8 mouse cellular contexts compared by ENCODE assay signal in genomic region chr8:88023423-88023822, GRCm38 (mm10).
DNase-seq lines count a peak whose midpoint lies in the region; ATAC-seq and TF ChIP-seq lines count a peak whose summit lies in the region.

No protein-coding gene starts in this region.

- TF ChIP-seq POLR2A in heart, adult 2 months (IDR thresholded peaks at IDR 0.05; ENCODE audit: insufficient read depth, low read depth, low read length): no peak

- H3K4me3 ChIP-seq in heart, adult 2 months: no peak overlapping the region
- H3K4me3 ChIP-seq in forebrain, embryonic 10.5 days: no peak overlapping the region
- H3K4me3 ChIP-seq in limb, embryonic 12.5 days (replicated peaks): no peak overlapping the region

- H3K9me3 ChIP-seq in forebrain, embryonic 10.5 days: peaks cover 3% of the 10 kb centered on the region
- H3K9me3 ChIP-seq in limb, embryonic 12.5 days: peaks cover 4% of the 10 kb centered on the region

- WGBS in heart, adult 2 months: 20% methylated on average over 5 of the region's 5 CpGs
- WGBS in forebrain, embryonic 10.5 days: 13% methylated on average over 5 of the region's 5 CpGs
- 13% methylated on average over 5 of the region's 5 CpGs for WGBS in limb, embryonic 12.5 days

- TF ChIP-seq CTCF in heart, adult 2 months (IDR thresholded peaks at IDR 0.05): peak; percentile 69

- ATAC-seq in limb, embryonic 12.5 days (ENCODE audit: insufficient number of reproducible peaks, insufficient read depth, low FRiP score, low TSS enrichment, low read depth): peak; percentile 68

- no peaks in the 10 kb centered on the region for H3K27me3 ChIP-seq in heart, adult 2 months (ENCODE audit: control insufficient read depth, insufficient read depth, low read length)
- H3K27me3 ChIP-seq in forebrain, embryonic 10.5 days (ENCODE audit: poor library complexity, severe bottlenecking): peaks cover 8% of the 10 kb centered on the region; the same call in 1 of the 2 replicates
- H3K27me3 ChIP-seq in limb, embryonic 12.5 days: no peaks in the 10 kb centered on the region

- H3K4me1 ChIP-seq in heart, adult 2 months (ENCODE audit: control insufficient read depth, insufficient read depth, low read length): no peaks in the 10 kb centered on the region
- peaks cover 24% of the 10 kb centered on the region for H3K4me1 ChIP-seq in forebrain, embryonic 10.5 days
- peaks cover 17% of the 10 kb centered on the region for H3K4me1 ChIP-seq in limb, embryonic 12.5 days (replicated peaks)

- TF ChIP-seq EP300 in heart, adult 2 months (IDR thresholded peaks at IDR 0.05; ENCODE audit: insufficient read depth, low read depth, low read length): no peak

- intact Hi-C loops in heart, adult 2 months (cut with DNase I): loop anchor here (1.0 to 2.0 kb wide), 4 partner anchors 63 to 429 kb away; no protein-coding TSS in a partner anchor
- intact Hi-C loops in heart, postnatal 25 days (cut with DNase I): loop anchor here (1.0 to 5.0 kb wide), 4 partner anchors 62 to 431 kb away; no protein-coding TSS in a partner anchor

- H3K9ac ChIP-seq in heart, adult 2 months (ENCODE audit: low read depth, low read length): no peak overlapping the region
- no peak overlapping the region for H3K9ac ChIP-seq in limb, embryonic 12.5 days (replicated peaks)

- H3K36me3 ChIP-seq in heart, adult 2 months (ENCODE audit: control insufficient read depth, insufficient read depth, low read length): no peaks in the 10 kb centered on the region
- H3K36me3 ChIP-seq in forebrain, embryonic 10.5 days (replicated peaks): no peaks in the 10 kb centered on the region
- no peaks in the 10 kb centered on the region for H3K36me3 ChIP-seq in limb, embryonic 12.5 days

- H3K27ac ChIP-seq in heart, adult 2 months: no peak overlapping the region
- H3K27ac ChIP-seq in forebrain, embryonic 10.5 days: peak overlapping the region; percentile 51
- H3K27ac ChIP-seq in limb, embryonic 12.5 days: no peak overlapping the region

- H3K79me2 ChIP-seq in heart, adult 2 months (replicated peaks; ENCODE audit: control insufficient read depth, insufficient read depth, low read length): no peaks in the 10 kb centered on the region

- no peak overlapping the region for H3K4me2 ChIP-seq in limb, embryonic 12.5 days

- peak in 1 of 2 experiments; percentile 15 for DNase-seq in heart, adult 2 months
- no peak for DNase-seq in heart, postnatal 25 days (ENCODE audit: low spot score)
- peak; percentile 14 for DNase-seq in adrenal gland, postnatal 25 days
- DNase-seq in forebrain, embryonic 10.5 days (ENCODE audit: extremely low spot score, low spot score): peak; percentile 67
- peak; percentile 5 for DNase-seq in induced T-regulatory cell, adult 2 months (ENCODE audit: low read depth)
- peak; percentile 89 for DNase-seq in retina, embryonic 14.5 days (ENCODE audit: low spot score)
- DNase-seq in ovary, adult 18-20 months (ENCODE audit: low spot score): no peak

Comparison
In these comparisons a context has a peak if more than half of its experiments do, and no peak if none do; other contexts are left out.
1. DNase-seq: peak in adrenal gland, postnatal 25 days (single experiment), forebrain, embryonic 10.5 days (single experiment), induced T-regulatory cell, adult 2 months (single experiment) and retina, embryonic 14.5 days (single experiment); none in heart, postnatal 25 days (single experiment) and ovary, adult 18-20 months (single experiment).